ENCODE assay signal across 8 mouse cellular contexts in genomic region chr15:25983614-25984013, GRCm38 (mm10). TPM values are rescaled to one million over a fixed set of nuclear protein-coding genes. Genes with fewer than 3 reads are reported as not detected.
DNase-seq lines count a peak whose midpoint lies in the region; ATAC-seq and TF ChIP-seq lines count a peak whose summit lies in the region.
"Not testable (repeated sequence)": the region's sequence is repeated elsewhere in the genome, so short reads cannot be mapped to it uniquely, and the experiment has no call there.

No protein-coding gene starts in this region.

- peak overlapping the region; percentile 81 for H3K4me2 ChIP-seq in embryonic facial prominence, embryonic 14.5 days (ENCODE audit: low read depth, low read length)
- peak overlapping the region; percentile 98 for H3K4me2 ChIP-seq in hindbrain, embryonic 13.5 days
- H3K4me2 ChIP-seq in kidney, postnatal 0 days (ENCODE audit: low read length): peak overlapping the region; percentile 55
- peak overlapping the region; percentile 92 for H3K4me2 ChIP-seq in liver, embryonic 13.5 days
- peak overlapping the region; percentile 51 for H3K4me2 ChIP-seq in midbrain, embryonic 11.5 days

- ATAC-seq in embryonic facial prominence, embryonic 14.5 days (ENCODE audit: low read depth): peak; percentile 24; the same call in 1 of the 2 replicates
- peak; percentile 37 for ATAC-seq in hindbrain, embryonic 13.5 days (ENCODE audit: low FRiP score)
- peak; percentile 7; the same call in 1 of the 2 replicates for ATAC-seq in kidney, postnatal 0 days (replicated peaks; ENCODE audit: low FRiP score, low read depth)
- ATAC-seq in liver, embryonic 13.5 days (ENCODE audit: low read depth): not testable (repeated sequence)
- peak; percentile 31 for ATAC-seq in midbrain, embryonic 11.5 days (ENCODE audit: low FRiP score)

- peak overlapping the region; percentile 92 for H3K9ac ChIP-seq in ES-E14 (ENCODE audit: insufficient read depth, low read depth, low read length, poor library complexity, severe bottlenecking)
- peak overlapping the region; percentile 92 for H3K9ac ChIP-seq in embryonic facial prominence, embryonic 14.5 days (ENCODE audit: low read depth, low read length)
- H3K9ac ChIP-seq in hindbrain, embryonic 13.5 days: peak overlapping the region; percentile 75
- H3K9ac ChIP-seq in kidney, postnatal 0 days (ENCODE audit: low read depth, low read length): peak overlapping the region; percentile 38
- peak overlapping the region; percentile 66 for H3K9ac ChIP-seq in liver, embryonic 13.5 days
- peak overlapping the region; percentile 55 for H3K9ac ChIP-seq in midbrain, embryonic 11.5 days (ENCODE audit: low read length)

- H3K4me1 ChIP-seq in ES-E14 (ENCODE audit: control insufficient read depth in 2 of 2, insufficient read depth in 2 of 2, low read length in 2 of 2, poor library complexity in 1 of 2); kidney, postnatal 0 days (replicated peaks; ENCODE audit: insufficient read depth, low read length); olfactory bulb, adult 2 months (ENCODE audit: control insufficient read depth, insufficient read depth, low read length): not testable (repeated sequence)
- peaks cover 10% of the 10 kb centered on the region; the same call in 1 of the 2 replicates for H3K4me1 ChIP-seq in embryonic facial prominence, embryonic 14.5 days (ENCODE audit: control insufficient read depth, insufficient read depth, low read length)
- H3K4me1 ChIP-seq in hindbrain, embryonic 13.5 days (replicated peaks): peaks cover 31% of the 10 kb centered on the region
- peaks cover 28% of the 10 kb centered on the region for H3K4me1 ChIP-seq in liver, embryonic 13.5 days (replicated peaks)
- H3K4me1 ChIP-seq in midbrain, embryonic 11.5 days (ENCODE audit: control insufficient read depth, insufficient read depth, low read length): peaks cover 15% of the 10 kb centered on the region

- not testable (repeated sequence) for TF ChIP-seq POLR2A in olfactory bulb, adult 2 months (IDR thresholded peaks at IDR 0.05; ENCODE audit: insufficient read depth, low read depth, low read length)

- H3K4me3 ChIP-seq in ES-E14 (ENCODE audit: insufficient read depth in 1 of 2, low read depth in 1 of 2, low read length in 2 of 2, poor library complexity in 1 of 2, severe bottlenecking in 1 of 2): peak overlapping the region; percentile 82 to 94
- H3K4me3 ChIP-seq in embryonic facial prominence, embryonic 14.5 days (ENCODE audit: low read depth, low read length): peak overlapping the region; percentile 98
- peak overlapping the region; percentile 99 for H3K4me3 ChIP-seq in hindbrain, embryonic 13.5 days
- H3K4me3 ChIP-seq in kidney, postnatal 0 days (replicated peaks; ENCODE audit: low read depth, low read length): peak overlapping the region; percentile 94
- H3K4me3 ChIP-seq in liver, embryonic 13.5 days (replicated peaks): peak overlapping the region; percentile 99
- peak overlapping the region; percentile 98 for H3K4me3 ChIP-seq in midbrain, embryonic 11.5 days (ENCODE audit: low read depth, low read length)
- H3K4me3 ChIP-seq in olfactory bulb, adult 2 months (ENCODE audit: insufficient read depth, low read depth, low read length): peak overlapping the region; percentile 67

- WGBS in embryonic facial prominence, embryonic 14.5 days: 16% methylated on average over 6 of the region's 6 CpGs
- WGBS in hindbrain, embryonic 13.5 days: 21% methylated on average over 6 of the region's 6 CpGs
- WGBS in kidney, postnatal 0 days: 16% methylated on average over 6 of the region's 6 CpGs
- WGBS in liver, embryonic 13.5 days (ENCODE audit: insufficient replicate concordance): 18% methylated on average over 6 of the region's 6 CpGs
- 19% methylated on average over 6 of the region's 6 CpGs for WGBS in midbrain, embryonic 11.5 days
- 15% methylated on average over 6 of the region's 6 CpGs for WGBS in olfactory bulb, adult 2 months

- in situ Hi-C loops in ES-E14 (cut with MboI; ENCODE audit: low sequenced_read_pairs in 2 of 2, unreplicated experiment in 2 of 2): not testable (repeated sequence)

- DNase-seq in ES-E14 (ENCODE audit: low read depth, low spot score); embryonic facial prominence, embryonic 14.5 days (ENCODE audit: low spot score); kidney, postnatal 0 days (ENCODE audit: low spot score); liver, embryonic 13.5 days; midbrain, embryonic 11.5 days (ENCODE audit: low spot score, missing footprints): not testable (repeated sequence)
- DNase-seq in heart, adult 11 months: peak; percentile 79

- H3K27me3 ChIP-seq in embryonic facial prominence, embryonic 14.5 days (replicated peaks; ENCODE audit: control insufficient read depth, insufficient read depth, low read length); hindbrain, embryonic 13.5 days; kidney, postnatal 0 days (ENCODE audit: insufficient read depth, low read length); liver, embryonic 13.5 days; midbrain, embryonic 11.5 days (ENCODE audit: control insufficient read depth, insufficient read depth, low read length): not testable (repeated sequence)

- not testable (repeated sequence) for H3K27ac ChIP-seq in ES-E14 (ENCODE audit: insufficient read depth, low read depth, low read length, poor library complexity, severe bottlenecking)
- peak overlapping the region; percentile 92 for H3K27ac ChIP-seq in embryonic facial prominence, embryonic 14.5 days (replicated peaks; ENCODE audit: low read depth, low read length)
- H3K27ac ChIP-seq in hindbrain, embryonic 13.5 days: peak overlapping the region; percentile 91
- H3K27ac ChIP-seq in kidney, postnatal 0 days: peak overlapping the region; percentile 58; the same call in 1 of the 2 replicates
- peak overlapping the region; percentile 57 for H3K27ac ChIP-seq in liver, embryonic 13.5 days
- peak overlapping the region; percentile 17 for H3K27ac ChIP-seq in midbrain, embryonic 11.5 days (ENCODE audit: low read depth, low read length)
- H3K27ac ChIP-seq in olfactory bulb, adult 2 months (ENCODE audit: insufficient read depth, low read depth, low read length): peak overlapping the region; percentile 27; the same call in 1 of the 2 replicates

- H3K9me3 ChIP-seq in ES-E14 (ENCODE audit: control insufficient read depth, insufficient read depth, low read depth, low read length); embryonic facial prominence, embryonic 14.5 days (ENCODE audit: control insufficient read depth, low read length); hindbrain, embryonic 13.5 days; kidney, postnatal 0 days (replicated peaks; ENCODE audit: low read length); liver, embryonic 13.5 days (replicated peaks); midbrain, embryonic 11.5 days (ENCODE audit: control insufficient read depth, low read length): not testable (repeated sequence)

- H3K36me3 ChIP-seq in ES-E14 (ENCODE audit: control insufficient read depth, insufficient read depth, low read length, poor library complexity, severe bottlenecking); kidney, postnatal 0 days (ENCODE audit: insufficient read depth, low read length); midbrain, embryonic 11.5 days (ENCODE audit: control insufficient read depth, insufficient read depth, low read length): not testable (repeated sequence)
- H3K36me3 ChIP-seq in embryonic facial prominence, embryonic 14.5 days (ENCODE audit: control insufficient read depth, insufficient read depth, low read length): peaks cover 19% of the 10 kb centered on the region
- H3K36me3 ChIP-seq in hindbrain, embryonic 13.5 days: peaks cover 16% of the 10 kb centered on the region
- H3K36me3 ChIP-seq in liver, embryonic 13.5 days: peaks cover 18% of the 10 kb centered on the region

- TF ChIP-seq CTCF in kidney, postnatal 0 days (IDR thresholded peaks at IDR 0.05; ENCODE audit: low read depth); olfactory bulb, adult 2 months (IDR thresholded peaks at IDR 0.05; ENCODE audit: insufficient read depth, low read depth, low read length): not testable (repeated sequence)

RNA-seq across cellular contexts. Expression of gene Zfp622, which starts 0.6 kb away (rescaled TPM):
- 53.2 and 65.9 TPM in 2 replicates for total RNA-seq in ES-E14 (2012; rRNA removed)
- 29.9 and 30.5 TPM in 2 replicates for polyA plus RNA-seq in embryonic facial prominence, embryonic 14.5 days (2014; fragmentation: Nextera tagmentation; extraction: Ambion mirVana)
- 34.5 and 35.9 TPM in 2 replicates for polyA plus RNA-seq in hindbrain, embryonic 13.5 days (2015; fragmentation: Nextera tagmentation; extraction: Ambion mirVana)
- 23.2 and 27.3 TPM in 2 replicates for polyA plus RNA-seq in kidney, postnatal 0 days (2015; fragmentation: Nextera tagmentation; extraction: Ambion mirVana)
- polyA plus RNA-seq in liver, embryonic 13.5 days (2015; fragmentation: Nextera tagmentation; extraction: Ambion mirVana): 15.3 and 16.0 TPM in 2 replicates
- polyA plus RNA-seq in midbrain, embryonic 11.5 days (2014; fragmentation: Nextera tagmentation; extraction: Ambion mirVana): 30.6 and 33.1 TPM in 2 replicates
- polyA plus RNA-seq in olfactory bulb, adult 2 months (2012; ENCODE audit: insufficient read depth, insufficient read length, low replicate concordance, missing spikeins): not detected in 2 replicates

Comparison
In these comparisons a context has a peak if more than half of its experiments do, and no peak if none do; other contexts are left out.
1. H3K9ac ChIP-seq: peak in every context shown above with its lines; median percentile 92 in ES-E14; 92 in embryonic facial prominence, embryonic 14.5 days; 75 in hindbrain, embryonic 13.5 days; 66 in liver, embryonic 13.5 days; 55 in midbrain, embryonic 11.5 days; 38 in kidney, postnatal 0 days.